Mouse (Mus musculus): Measurements from ENCODE around the gene C130050O18Rik. TPM values are rescaled to one million over a fixed set of nuclear protein-coding genes. Genes with fewer than 3 reads are reported as not detected.

Gene C130050O18Rik
- polyA plus RNA-seq, 1 experiment from 2014 or later, result 1.9 TPM

GRCm38 (mm10) chr5:139464874-139465273, 59.8 kb downstream of the C130050O18Rik start:
- Histone ChIP-seq H3K4me1 (ENCODE audit: insufficient read depth) (peaks cover 7% of the 10 kb centered on the region), H3K27me3 (ENCODE audit: insufficient read depth, low read length) (no peaks in the 10 kb centered on the region), H3K4me2 (ENCODE audit: low read depth, low read length) (no peak overlapping the region), H3K4me3 (ENCODE audit: low read depth, low read length) (no peak overlapping the region), H3K9me3 (ENCODE audit: low read length) (no peaks in the 10 kb centered on the region), H3K9ac (replicated peaks) (no peak overlapping the region), H3K27ac (ENCODE audit: low read depth) (0 out of 2 replicates have a peak overlapping the region, but pooled peaks have one; percentile 13), H3K36me3 (replicated peaks; ENCODE audit: insufficient read depth, low read length) (no peaks in the 10 kb centered on the region)
- TF ChIP-seq CTCF (IDR thresholded peaks at IDR 0.05; ENCODE audit: low read depth) (no peak), EP300 (IDR thresholded peaks at IDR 0.05; ENCODE audit: low read depth) (no peak)
- no peak for ATAC-seq
- DNase-seq, result no peak
- WGBS (ENCODE audit: insufficient replicate concordance), result 54% methylated on average over 4 of the region's 4 CpGs

MicroRNA genes within 50 kb of the gene (microRNA counts, 519-probe panel; counts per million panel counts)
- microRNA mmu-miR-339-3p (not detected), microRNA mmu-miR-339-5p (not detected)

Small RNA genes within 50 kb of the gene (microRNA-seq; reads per million reads assigned to microRNA genes)
- gene Mir339, result 1,270 reads per million, percentile 75 among the genes with 10 or more reads in this experiment

Other genes starting within 250 kb of the C130050O18Rik start
- 7.9 and 8.6 TPM in 2 replicates for gene Sun1, start 204.6 kb upstream of the C130050O18Rik start, polyA plus RNA-seq (2015; fragmentation: Nextera tagmentation; extraction: Ambion mirVana)
- 92.7 and 97.5 TPM in 2 replicates for gene Get4, start 153.0 kb upstream of the C130050O18Rik start, polyA plus RNA-seq (2015; fragmentation: Nextera tagmentation; extraction: Ambion mirVana)
- gene Adap1, start 79.7 kb upstream of the C130050O18Rik start, polyA plus RNA-seq (2015; fragmentation: Nextera tagmentation; extraction: Ambion mirVana), result 3.7 and 4.3 TPM in 2 replicates
- 34.4 and 37.1 TPM in 2 replicates for gene Cox19, start 53.9 kb upstream of the C130050O18Rik start, polyA plus RNA-seq (2015; fragmentation: Nextera tagmentation; extraction: Ambion mirVana)
- not detected in 2 replicates for gene Cyp2w1, start 52.7 kb upstream of the C130050O18Rik start, polyA plus RNA-seq (2015; fragmentation: Nextera tagmentation; extraction: Ambion mirVana)
- gene Gpr146, start 27.6 kb upstream of the C130050O18Rik start, polyA plus RNA-seq (2015; fragmentation: Nextera tagmentation; extraction: Ambion mirVana), result 14.5 and 14.7 TPM in 2 replicates
- 0.09 and 0.11 TPM in 2 replicates for gene Gper1, start 17.9 kb downstream of the C130050O18Rik start, polyA plus RNA-seq (2015; fragmentation: Nextera tagmentation; extraction: Ambion mirVana)
- 7.5 and 9.5 TPM in 2 replicates for gene 3110082I17Rik, start 55.2 kb downstream of the C130050O18Rik start, polyA plus RNA-seq (2015; fragmentation: Nextera tagmentation; extraction: Ambion mirVana)
- gene Zfand2a, start 79.3 kb downstream of the C130050O18Rik start, polyA plus RNA-seq (2015; fragmentation: Nextera tagmentation; extraction: Ambion mirVana), result 1.8 TPM in 2 replicates
- gene Uncx, start 138.2 kb downstream of the C130050O18Rik start, polyA plus RNA-seq (2015; fragmentation: Nextera tagmentation; extraction: Ambion mirVana), result not detected in 2 replicates

Data from liver, postnatal 0 days (tissue).